Mouse (Mus musculus) CH12.LX (cell line): ENCODE results near the gene Abhd12.

Experiments used
- BHLHE40 ChIP-seq: IDR thresholded peaks from 2 replicates; pipeline ENCODE4 v1.6.1; 2011; ENCODE audit warnings: mild to moderate bottlenecking, low read depth, low read length, improper control_type of control experiment
- MAFK ChIP-seq: IDR thresholded peaks from 2 replicates; pipeline ENCODE4 v1.6.1; 2011; ENCODE audit warnings: low read length, improper control_type of control experiment; ENCODE audit not compliant: insufficient replicate concordance
- MXI1 ChIP-seq: IDR thresholded peaks from 2 replicates; pipeline ENCODE4 v1.6.1; 2011; ENCODE audit warnings: mild to moderate bottlenecking, low read depth, low read length, improper control_type of control experiment
- POLR2AphosphoS2 ChIP-seq: IDR thresholded peaks from 2 replicates; pipeline ENCODE4 v1.6.1; 2011; ENCODE audit warnings: low read depth, low read length, improper control_type of control experiment

DNA sequence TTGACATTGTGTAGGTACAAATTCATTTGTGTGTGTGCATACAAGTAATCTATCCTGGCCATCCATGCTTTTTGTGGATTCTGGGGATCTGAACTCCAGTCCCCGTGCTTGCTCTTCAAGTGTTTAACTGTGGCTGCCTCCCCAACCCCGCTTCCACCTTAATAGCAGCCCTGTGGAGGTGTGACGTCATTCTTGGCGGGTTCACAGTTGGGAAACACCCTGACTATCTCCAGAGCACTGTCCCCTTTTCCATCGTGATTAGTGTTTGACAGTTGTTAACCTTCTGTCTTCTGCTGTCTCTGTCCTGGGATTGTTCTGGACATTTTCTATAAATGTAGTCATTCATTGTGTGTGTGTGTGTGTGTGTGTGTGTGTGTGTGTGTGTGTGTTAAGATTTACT, 93.9 kb downstream of the Abhd12 start:
- TF ChIP-seq MXI1 (no peak), MAFK (no peak), BHLHE40 (no peak), POLR2AphosphoS2 (no peak)
